11 mouse cellular contexts compared by ENCODE assay signal in the genomic region with DNA sequence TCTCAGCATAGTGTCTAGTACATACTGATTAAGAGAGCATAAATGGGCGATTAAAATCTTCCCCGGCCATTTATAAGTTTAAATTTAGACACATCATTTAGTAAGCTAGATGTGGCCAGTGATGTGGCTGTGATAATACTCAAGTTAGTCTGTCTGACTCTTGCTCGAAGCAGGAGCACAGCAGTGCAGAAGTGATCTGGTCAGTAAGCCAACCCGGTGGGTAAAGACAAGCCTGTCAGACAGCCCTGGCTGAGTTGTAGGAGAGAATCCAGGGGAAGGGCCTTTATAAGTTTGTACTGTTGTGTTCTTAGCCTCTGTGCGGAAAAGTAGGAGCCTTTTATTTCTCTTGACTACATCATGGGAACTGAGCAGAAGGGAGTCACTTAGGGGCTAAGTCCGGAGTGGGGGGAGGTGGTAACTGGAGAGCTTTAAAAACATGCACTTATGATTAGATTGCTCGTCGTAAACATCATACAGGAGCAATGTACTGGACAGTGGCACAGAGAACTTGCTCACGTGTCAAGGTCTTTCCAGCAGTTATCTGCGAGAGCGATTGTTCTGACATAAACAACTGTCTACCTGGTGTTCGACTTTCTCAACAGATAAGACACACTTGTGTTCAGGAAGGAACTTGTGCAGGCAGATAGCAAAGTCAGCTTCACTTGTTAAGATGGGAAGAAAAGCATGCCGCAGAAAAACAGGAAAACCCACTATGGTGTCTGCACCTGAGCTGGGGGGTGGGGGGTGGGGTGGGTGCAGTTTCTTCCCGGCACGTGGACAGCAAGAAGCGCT.
DNase-seq lines count a peak whose midpoint lies in the region; ATAC-seq and TF ChIP-seq lines count a peak whose summit lies in the region.
"Had no signal": no experiment of that assay in that cellular context is flagged by ENCODE, and none has a peak within 500 bp of the region (broad histone marks: within the 10 kb centered on the region; RNA-seq: fewer than 3 reads in every experiment).

No protein-coding gene starts in this region.

- no peaks in the 10 kb centered on the region for H3K27me3 ChIP-seq in lung, postnatal 0 days (replicated peaks; ENCODE audit: insufficient read depth, low read length)
- H3K27me3 ChIP-seq: forebrain, embryonic 15.5 days; hindbrain, embryonic 15.5 days had no signal

- no peak overlapping the region for H3K4me3 ChIP-seq in lung, postnatal 0 days (ENCODE audit: low read depth, low read length)
- no peak overlapping the region for H3K4me3 ChIP-seq in lung, adult 2 months (replicated peaks; ENCODE audit: extremely low read depth, low read depth, low read length)
- H3K4me3 ChIP-seq: forebrain, embryonic 15.5 days; hindbrain, embryonic 15.5 days had no signal

- no peak overlapping the region for H3K9ac ChIP-seq in lung, postnatal 0 days (replicated peaks; ENCODE audit: low read depth)
- H3K9ac ChIP-seq: forebrain, embryonic 15.5 days; hindbrain, embryonic 15.5 days had no signal

- no peak overlapping the region for H3K4me2 ChIP-seq in lung, postnatal 0 days (replicated peaks; ENCODE audit: low read depth, low read length)
- H3K4me2 ChIP-seq: forebrain, embryonic 15.5 days; hindbrain, embryonic 15.5 days had no signal

- no peaks in the 10 kb centered on the region; the same call in 1 of the 2 replicates for H3K4me1 ChIP-seq in lung, postnatal 0 days (ENCODE audit: insufficient read depth, low read depth, low read length)
- H3K4me1 ChIP-seq in lung, adult 2 months (ENCODE audit: control insufficient read depth, insufficient read depth, low read length), result peaks cover 4% of the 10 kb centered on the region
- H3K4me1 ChIP-seq: forebrain, embryonic 15.5 days; hindbrain, embryonic 15.5 days had no signal

- no peak overlapping the region for H3K27ac ChIP-seq in lung, postnatal 0 days (ENCODE audit: low read length)
- H3K27ac ChIP-seq: forebrain, embryonic 15.5 days; hindbrain, embryonic 15.5 days had no signal

- peak; percentile 40 for ATAC-seq in lung, postnatal 0 days
- 0 out of 2 replicates have a peak, but pooled peaks have one; percentile 15 for ATAC-seq in granulocyte monocyte progenitor cell, adult 5-6 weeks (replicated peaks; ENCODE audit: poor library complexity, severe bottlenecking)
- ATAC-seq: forebrain, embryonic 15.5 days had no signal

- no peak for TF ChIP-seq POLR2A in lung, adult 2 months (IDR thresholded peaks at IDR 0.05; ENCODE audit: borderline replicate concordance, extremely low read depth, low read depth, low read length)

- WGBS in lung, postnatal 0 days, result 48% methylated on average over 16 of the region's 16 CpGs
- 39% methylated on average over 16 of the region's 16 CpGs for WGBS in lung, adult 2 months

- no peak for TF ChIP-seq CTCF in lung, postnatal 0 days (IDR thresholded peaks at IDR 0.05)
- TF ChIP-seq CTCF in lung, adult 2 months (IDR thresholded peaks at IDR 0.05; ENCODE audit: insufficient read depth, low read length), result no peak

- no peaks in the 10 kb centered on the region for H3K9me3 ChIP-seq in lung, postnatal 0 days (ENCODE audit: low read length)
- H3K9me3 ChIP-seq: forebrain, embryonic 15.5 days; hindbrain, embryonic 15.5 days had no signal

- peak; percentile 26 for DNase-seq in lung, postnatal 0 days (ENCODE audit: low spot score)
- DNase-seq in lung, adult 2 months, result no peak
- peak; percentile 27 for DNase-seq in liver
- DNase-seq in thymus, postnatal 14 days, result peak; percentile 20
- DNase-seq in testis, postnatal 14 days (ENCODE audit: low spot score), result no peak
- DNase-seq in spleen, adult 18-20 months, result no peak
- DNase-seq: cerebellum, postnatal 36 days; layer of hippocampus, adult 9-11 months had no signal

- 0 out of 2 replicates have a peak, but pooled peaks have one; percentile 37 for TF ChIP-seq EP300 in lung, postnatal 0 days (IDR thresholded peaks at IDR 0.05)

- no peaks in the 10 kb centered on the region for H3K36me3 ChIP-seq in lung, postnatal 0 days (ENCODE audit: insufficient read depth, low read length)
- H3K36me3 ChIP-seq: forebrain, embryonic 15.5 days; hindbrain, embryonic 15.5 days had no signal

Comparison
In these comparisons a context has a peak if more than half of its experiments do, and no peak if none do; other contexts are left out.
1. DNase-seq: peak in lung, postnatal 0 days (single experiment), liver (single experiment) and thymus, postnatal 14 days (single experiment); none in lung, adult 2 months (single experiment), testis, postnatal 14 days (single experiment) and spleen, adult 18-20 months (0 of 2).